Mouse (Mus musculus) limb, embryonic 11.5 days (tissue): ENCODE measurements at regions not wholly inside any gene's neighbourhood (a gene's known extent, or its start where the extent isn't known, plus 50 kb on each side); places are given as distances from the start of the nearest gene placed in this dataset.
A peak's percentile ranks its signal among the peaks of the same experiment; 100 is the strongest.

ENCODE experiments used
- ATAC-seq: fragments of 200-750 bp; cut with Nextera tagmentation; 2 replicates; pipeline ENCODE4 v1.8.0; 2017; ENCODE audit warnings: low read depth; ENCODE audit not compliant: insufficient number of reproducible peaks, low FRiP score, low TSS enrichment
- DNase-seq: peaks from one replicate; pipeline ENCODE4 v3.0.0-alpha.2; 2015; ENCODE audit warnings: low spot score
- H3K27ac ChIP-seq: fragments of 300-500 bp; sonication (generic); replicated peaks from 2 replicates; pipeline ENCODE4 v1.5.1; 2014; ENCODE audit warnings: low read depth, mild to moderate bottlenecking, low read length
- H3K27me3 ChIP-seq: fragments of 300-500 bp; sonication (generic); 2 replicates; pipeline ENCODE4 v1.6.1; 2014; ENCODE audit warnings: mild to moderate bottlenecking, low read length, mixed read lengths; ENCODE audit not compliant: control insufficient read depth, insufficient read depth
- H3K36me3 ChIP-seq: fragments of 300-500 bp; sonication (generic); 2 replicates; pipeline ENCODE4 v1.6.1; 2014; ENCODE audit warnings: mild to moderate bottlenecking, low read length, moderate library complexity, mixed read lengths; ENCODE audit not compliant: control insufficient read depth, insufficient read depth
- H3K4me1 ChIP-seq: fragments of 300-500 bp; sonication (generic); 2 replicates; pipeline ENCODE4 v1.6.1; 2014; ENCODE audit warnings: low read length, mixed read lengths; ENCODE audit not compliant: control insufficient read depth, insufficient read depth
- H3K4me2 ChIP-seq: fragments of 300-500 bp; sonication (generic); 2 replicates; pipeline ENCODE4 v1.6.1; 2014; ENCODE audit warnings: low read depth, mild to moderate bottlenecking, moderate library complexity; ENCODE audit not compliant: severe bottlenecking
- H3K4me3 ChIP-seq: fragments of 300-500 bp; sonication (generic); 2 replicates; pipeline ENCODE4 v1.5.1; 2014; ENCODE audit warnings: low read depth, low read length
- H3K9ac ChIP-seq: fragments of 300-500 bp; sonication (generic); 2 replicates; pipeline ENCODE4 v1.6.1; 2014; ENCODE audit warnings: mild to moderate bottlenecking, low read length
- H3K9me3 ChIP-seq: fragments of 300-500 bp; sonication (generic); 2 replicates; pipeline ENCODE4 v1.6.1; 2016; ENCODE audit warnings: low read length; ENCODE audit not compliant: control insufficient read depth
- WGBS: fragments of 180-500 bp; shearing (Covaris S2); extraction: QIAGEN DNeasy Blood & Tissue Kit; methylation state at CpG from one replicate; pipeline ENCODE4 v1.1.7; 2014; 5-methylcytosine and 5-hydroxymethylcytosine counted together

GRCm38 (mm10) chr5:111671762-111672161 lies 62.0 kb upstream of the Gm26897 start:
- H3K9me3 ChIP-seq, result 0 out of 2 replicates have a peak, but pooled peaks cover 3% of the 10 kb centered on the region
- no peak overlapping the region for H3K27ac ChIP-seq
- WGBS, result 79% methylated on average over 6 of the region's 6 CpGs
- H3K27me3 ChIP-seq, result no peaks in the 10 kb centered on the region
- no peak overlapping the region for H3K4me2 ChIP-seq
- ATAC-seq (no peak), DNase-seq (no peak)
- H3K9ac ChIP-seq, result no peak overlapping the region
- H3K4me1 ChIP-seq, result peaks cover 2% of the 10 kb centered on the region; the same call in 1 of the 2 replicates
- H3K36me3 ChIP-seq, result no peaks in the 10 kb centered on the region
- H3K4me3 ChIP-seq, result no peak overlapping the region

- Histone ChIP-seq H3K36me3 (no peaks in the 10 kb centered on the region), H3K9me3 (no peaks in the 10 kb centered on the region), H3K27me3 (no peaks in the 10 kb centered on the region), H3K4me3 (no peak overlapping the region), H3K9ac (no peak overlapping the region), H3K27ac (no peak overlapping the region), H3K4me1 (peaks cover 11% of the 10 kb centered on the region; the same call in 1 of the 2 replicates), H3K4me2 (no peak overlapping the region)
- 54% methylated on average over 6 of the region's 6 CpGs for WGBS
- DNase-seq (no peak), ATAC-seq (no peak)
These were observed 58.6 kb upstream of the Gm26897 start for GRCm38 (mm10) chr5:111674976-111675672.

- no peak overlapping the region for H3K4me3 ChIP-seq
- no peak overlapping the region for H3K9ac ChIP-seq
- WGBS, result 18% methylated on average over 8 of the region's 8 CpGs
- DNase-seq, result no peak
- peaks cover 11% of the 10 kb centered on the region; the same call in 1 of the 2 replicates for H3K4me1 ChIP-seq
- H3K9me3 ChIP-seq, result no peaks in the 10 kb centered on the region
- peak; percentile 64; the same call in 1 of the 2 replicates for ATAC-seq
- no peaks in the 10 kb centered on the region for H3K27me3 ChIP-seq
- H3K36me3 ChIP-seq, result no peaks in the 10 kb centered on the region
- H3K4me2 ChIP-seq, result no peak overlapping the region
- H3K27ac ChIP-seq, result no peak overlapping the region
These were observed 58.0 kb upstream of the Gm26897 start for GRCm38 (mm10) chr5:111675673-111676261.

GRCm38 (mm10) chr5:111677847-111678311 lies 55.8 kb upstream of the Gm26897 start:
- DNase-seq (no peak), ATAC-seq (no peak)
- Histone ChIP-seq H3K27ac (no peak overlapping the region), H3K36me3 (no peaks in the 10 kb centered on the region), H3K4me2 (no peak overlapping the region), H3K9ac (no peak overlapping the region), H3K9me3 (no peaks in the 10 kb centered on the region), H3K4me1 (peaks cover 11% of the 10 kb centered on the region; the same call in 1 of the 2 replicates), H3K27me3 (peaks cover 5% of the 10 kb centered on the region; the same call in 1 of the 2 replicates), H3K4me3 (no peak overlapping the region)
- 39% methylated on average over 6 of the region's 6 CpGs for WGBS

GRCm38 (mm10) chr5:111678496-111678895 lies 55.2 kb upstream of the Gm26897 start:
- Histone ChIP-seq H3K27me3 (peaks cover 5% of the 10 kb centered on the region; the same call in 1 of the 2 replicates), H3K9ac (no peak overlapping the region), H3K4me2 (no peak overlapping the region), H3K4me1 (peaks cover 13% of the 10 kb centered on the region), H3K9me3 (no peaks in the 10 kb centered on the region), H3K36me3 (no peaks in the 10 kb centered on the region), H3K27ac (no peak overlapping the region), H3K4me3 (no peak overlapping the region)
- ATAC-seq (no peak), DNase-seq (no peak)
- 36% methylated on average over 1 of the region's 1 CpGs for WGBS

GRCm38 (mm10) chr5:111681362-111682028 lies 52.2 kb upstream of the Gm26897 start:
- ATAC-seq (no peak), DNase-seq (no peak)
- no peak overlapping the region for H3K9ac ChIP-seq
- no peaks in the 10 kb centered on the region for H3K9me3 ChIP-seq
- 29% methylated on average over 7 of the region's 7 CpGs for WGBS
- no peaks in the 10 kb centered on the region for H3K36me3 ChIP-seq
- H3K4me3 ChIP-seq, result no peak overlapping the region
- H3K27ac ChIP-seq, result no peak overlapping the region
- peaks cover 5% of the 10 kb centered on the region; the same call in 1 of the 2 replicates for H3K27me3 ChIP-seq
- no peak overlapping the region for H3K4me2 ChIP-seq
- H3K4me1 ChIP-seq, result peaks cover 11% of the 10 kb centered on the region; the same call in 1 of the 2 replicates

GRCm38 (mm10) chr5:111682899-111683298 lies 50.8 kb upstream of the Gm26897 start:
- H3K4me1 ChIP-seq, result peaks cover 11% of the 10 kb centered on the region; the same call in 1 of the 2 replicates
- H3K9ac ChIP-seq, result no peak overlapping the region
- H3K9me3 ChIP-seq, result no peaks in the 10 kb centered on the region
- DNase-seq, result no peak
- H3K27me3 ChIP-seq, result peaks cover 5% of the 10 kb centered on the region; the same call in 1 of the 2 replicates
- H3K27ac ChIP-seq, result no peak overlapping the region
- H3K36me3 ChIP-seq, result no peaks in the 10 kb centered on the region
- no peak overlapping the region for H3K4me3 ChIP-seq
- no peak overlapping the region for H3K4me2 ChIP-seq
- ATAC-seq, result no peak
